Mouse (Mus musculus) embryo, embryonic 11 days (tissue): ENCODE measurements at regions not wholly inside any gene's neighbourhood (a gene's known extent, or its start where the extent isn't known, plus 50 kb on each side); places are given as distances from the start of the nearest gene placed in this dataset.
A peak's percentile ranks its signal among the peaks of the same experiment; 100 is the strongest.
"Not testable (repeated sequence)": the region's sequence is repeated elsewhere in the genome, so short reads cannot be mapped to it uniquely, and the experiment has no call there.

ENCODE experiments used
- DNase-seq: peaks from one replicate; pipeline ENCODE4 v3.0.0-alpha.2; 2015

- DNase-seq = no peak
Observed at GRCm38 (mm10) chr9:13105426-13105825, 140.2 kb downstream of the Jrkl start.

GRCm38 (mm10) chr9:13083669-13084068, 162.0 kb downstream of the Jrkl start:
- no peak for DNase-seq

GRCm38 (mm10) chr9:13049079-13049478, 196.6 kb downstream of the Jrkl start:
- no peak for DNase-seq

- DNase-seq = peak; percentile 2
Observed at GRCm38 (mm10) chr9:13019025-13019424, 226.6 kb downstream of the Jrkl start.

- not testable (repeated sequence) for DNase-seq
Observed at GRCm38 (mm10) chr9:12983209-12983608, 262.4 kb downstream of the Jrkl start.

- DNase-seq = no peak
Observed at GRCm38 (mm10) chr9:12973022-12973421, 272.6 kb downstream of the Jrkl start.

- no peak for DNase-seq
Observed at GRCm38 (mm10) chr9:12960337-12960736, 285.3 kb downstream of the Jrkl start.

GRCm38 (mm10) chr9:12946088-12946487, 299.5 kb downstream of the Jrkl start:
- no peak for DNase-seq

- DNase-seq = no peak
Observed at GRCm38 (mm10) chr9:12945476-12945875, 300.2 kb downstream of the Jrkl start.

GRCm38 (mm10) chr9:12945037-12945436, 300.6 kb downstream of the Jrkl start:
- peak; percentile 7 for DNase-seq

GRCm38 (mm10) chr9:12935016-12935415, 310.6 kb downstream of the Jrkl start:
- DNase-seq = no peak

GRCm38 (mm10) chr9:12925549-12926186, 320.0 kb downstream of the Jrkl start:
- no peak for DNase-seq

- DNase-seq = no peak
Observed at GRCm38 (mm10) chr9:12900726-12901125, 344.9 kb downstream of the Jrkl start.

- DNase-seq = no peak
Observed at GRCm38 (mm10) chr9:12879753-12880490, 365.7 kb downstream of the Jrkl start.

GRCm38 (mm10) chr9:12876496-12876895, 369.1 kb downstream of the Jrkl start:
- peak; percentile 21 for DNase-seq

- no peak for DNase-seq
Observed at GRCm38 (mm10) chr9:12870941-12871340, 374.7 kb downstream of the Jrkl start.
